Mouse (Mus musculus) thymus, adult 2 months (tissue): ENCODE measurements at regions not wholly inside any gene's neighbourhood (a gene's known extent, or its start where the extent isn't known, plus 50 kb on each side); places are given as distances from the start of the nearest gene placed in this dataset.

Experiments
- DNase-seq: peaks from one replicate; pipeline ENCODE4 v3.0.0; 2021
- H3K27ac ChIP-seq: fragments of 200-500 bp; 2 replicates; pipeline ENCODE4 v1.5.1; 2012; ENCODE audit warnings: low read length, control low read depth; ENCODE audit not compliant: control insufficient read depth, insufficient read depth
- H3K27me3 ChIP-seq: fragments of 200-500 bp; 2 replicates; pipeline ENCODE4 v1.6.1; 2012; ENCODE audit warnings: mild to moderate bottlenecking, low read length, moderate library complexity, mixed read lengths; ENCODE audit not compliant: control insufficient read depth, insufficient read depth
- H3K36me3 ChIP-seq: fragments of 200-500 bp; 2 replicates; pipeline ENCODE4 v1.6.1; 2012; ENCODE audit warnings: mild to moderate bottlenecking, low read length, moderate library complexity; ENCODE audit not compliant: control insufficient read depth, insufficient read depth
- H3K4me1 ChIP-seq: fragments of 200-500 bp; replicated peaks from 2 replicates; pipeline ENCODE4 v1.6.1; 2012; ENCODE audit warnings: low read length; ENCODE audit not compliant: control insufficient read depth, insufficient read depth
- H3K4me3 ChIP-seq: fragments of 200-500 bp; 2 replicates; pipeline ENCODE4 v1.5.1; 2012; ENCODE audit warnings: mild to moderate bottlenecking, low read length, control low read depth, moderate library complexity; ENCODE audit not compliant: control insufficient read depth, insufficient read depth
- CTCF ChIP-seq: fragments of 200-500 bp; IDR thresholded peaks from 2 replicates; pipeline ENCODE4 v1.5.1; 2012; ENCODE audit warnings: mild to moderate bottlenecking, control low read depth, low read length, moderate library complexity, borderline replicate concordance; ENCODE audit not compliant: control insufficient read depth, poor library complexity, insufficient read depth; ENCODE audit errors: extremely low read depth
- POLR2A ChIP-seq: fragments of 200-500 bp; IDR thresholded peaks from 2 replicates; pipeline ENCODE4 v1.6.1; 2012; ENCODE audit warnings: mild to moderate bottlenecking, low read length, control low read depth, moderate library complexity; ENCODE audit not compliant: control insufficient read depth, poor library complexity, insufficient read depth; ENCODE audit errors: extremely low read depth
- WGBS: fragments of 180-500 bp; shearing (Covaris S2); methylation state at CpG from one replicate; pipeline ENCODE4 v1.1.7; 2018; 5-methylcytosine and 5-hydroxymethylcytosine counted together

- TF ChIP-seq CTCF (no peak), POLR2A (no peak)
Measured at GRCm38 (mm10) chr14:105010742-105011141, 166.4 kb downstream of the Rbm26 start.

GRCm38 (mm10) chr14:105008331-105008730 is 168.8 kb downstream of the Rbm26 start:
- Histone ChIP-seq H3K4me1 (no peaks in the 10 kb centered on the region), H3K4me3 (no peak overlapping the region), H3K27ac (no peak overlapping the region), H3K36me3 (no peaks in the 10 kb centered on the region), H3K27me3 (no peaks in the 10 kb centered on the region)
- 85% methylated on average over 2 of the region's 2 CpGs for WGBS
- DNase-seq: no peak
- TF ChIP-seq POLR2A (no peak), CTCF (no peak)

More at GRCm38 (mm10) chr14:105010742-105011141, 166.4 kb downstream of the Rbm26 start:
- no peak overlapping the region for H3K4me3 ChIP-seq
- H3K27me3 ChIP-seq: no peaks in the 10 kb centered on the region
- no peaks in the 10 kb centered on the region for H3K4me1 ChIP-seq
- no peak for DNase-seq
- H3K36me3 ChIP-seq: no peaks in the 10 kb centered on the region
- H3K27ac ChIP-seq: no peak overlapping the region

- Histone ChIP-seq H3K4me3 (no peak overlapping the region), H3K27ac (no peak overlapping the region), H3K27me3 (no peaks in the 10 kb centered on the region), H3K4me1 (no peaks in the 10 kb centered on the region), H3K36me3 (no peaks in the 10 kb centered on the region)
- no peak for DNase-seq
- WGBS: 92% methylated on average over 3 of the region's 3 CpGs
- no peak for TF ChIP-seq POLR2A
- no peak for TF ChIP-seq CTCF
Measured at GRCm38 (mm10) chr14:104994066-104994465, 183.1 kb downstream of the Rbm26 start.

- Histone ChIP-seq H3K36me3 (no peaks in the 10 kb centered on the region), H3K27ac (no peak overlapping the region), H3K4me3 (no peak overlapping the region), H3K27me3 (no peaks in the 10 kb centered on the region), H3K4me1 (no peaks in the 10 kb centered on the region)
- 69% methylated on average over 1 of the region's 1 CpGs for WGBS
- no peak for DNase-seq
- TF ChIP-seq POLR2A: no peak
- no peak for TF ChIP-seq CTCF
Measured at GRCm38 (mm10) chr14:104966046-104966445, 211.1 kb downstream of the Rbm26 start.

GRCm38 (mm10) chr14:104943450-104943849 is 233.7 kb downstream of the Rbm26 start:
- TF ChIP-seq POLR2A (no peak), CTCF (no peak)
- Histone ChIP-seq H3K36me3 (no peaks in the 10 kb centered on the region), H3K27me3 (no peaks in the 10 kb centered on the region), H3K27ac (no peak overlapping the region), H3K4me1 (no peaks in the 10 kb centered on the region), H3K4me3 (no peak overlapping the region)
- DNase-seq: no peak
- WGBS: 95% methylated on average over 5 of the region's 5 CpGs

- TF ChIP-seq POLR2A: no peak
- no peak for TF ChIP-seq CTCF
- no peak for DNase-seq
- 96% methylated on average over 15 of the region's 15 CpGs for WGBS
- Histone ChIP-seq H3K4me1 (no peaks in the 10 kb centered on the region), H3K36me3 (no peaks in the 10 kb centered on the region), H3K4me3 (no peak overlapping the region), H3K27ac (no peak overlapping the region), H3K27me3 (no peaks in the 10 kb centered on the region)
Measured at GRCm38 (mm10) chr14:104939961-104940360, 237.2 kb downstream of the Rbm26 start.

GRCm38 (mm10) chr14:104937083-104937864 is 239.9 kb downstream of the Rbm26 start:
- 27% methylated on average over 10 of the region's 10 CpGs for WGBS

More at GRCm38 (mm10) chr14:104937083-104937864, 239.9 kb downstream of the Rbm26 start:
- no peak overlapping the region for H3K27ac ChIP-seq
- no peak for DNase-seq
- no peak overlapping the region for H3K4me3 ChIP-seq
- H3K36me3 ChIP-seq: no peaks in the 10 kb centered on the region
- TF ChIP-seq POLR2A: no peak
- TF ChIP-seq CTCF: no peak
- H3K27me3 ChIP-seq: no peaks in the 10 kb centered on the region
- H3K4me1 ChIP-seq: no peaks in the 10 kb centered on the region
